Mouse (Mus musculus) gastrocnemius, postnatal 14 days (tissue): ENCODE data around the gene Zc3h4. TPM values are rescaled to one million over a fixed set of nuclear protein-coding genes. Genes with fewer than 3 reads are reported as not detected.

Experiments
- DNase-seq: peaks from one replicate; pipeline ENCODE4 v3.0.0; 2021; ENCODE audit warnings: mixed read lengths
- intact Hi-C: fragments of 180-260 bp; cut with DNase I; formaldehyde crosslinking; loops from one replicate; pipeline ENCODE4 v1.15.1; 2025; ENCODE audit warnings: low total_unique reads
- total RNA-seq, 2 experiments: library from RNA; stranded (reverse); gene quantifications; 2 replicates each; pipeline ENCODE4 v1.2.3; 2021

The Zc3h4 gene
- total RNA-seq, 2 experiments from 2014 or later = 27.9 to 28.5 TPM

DNA sequence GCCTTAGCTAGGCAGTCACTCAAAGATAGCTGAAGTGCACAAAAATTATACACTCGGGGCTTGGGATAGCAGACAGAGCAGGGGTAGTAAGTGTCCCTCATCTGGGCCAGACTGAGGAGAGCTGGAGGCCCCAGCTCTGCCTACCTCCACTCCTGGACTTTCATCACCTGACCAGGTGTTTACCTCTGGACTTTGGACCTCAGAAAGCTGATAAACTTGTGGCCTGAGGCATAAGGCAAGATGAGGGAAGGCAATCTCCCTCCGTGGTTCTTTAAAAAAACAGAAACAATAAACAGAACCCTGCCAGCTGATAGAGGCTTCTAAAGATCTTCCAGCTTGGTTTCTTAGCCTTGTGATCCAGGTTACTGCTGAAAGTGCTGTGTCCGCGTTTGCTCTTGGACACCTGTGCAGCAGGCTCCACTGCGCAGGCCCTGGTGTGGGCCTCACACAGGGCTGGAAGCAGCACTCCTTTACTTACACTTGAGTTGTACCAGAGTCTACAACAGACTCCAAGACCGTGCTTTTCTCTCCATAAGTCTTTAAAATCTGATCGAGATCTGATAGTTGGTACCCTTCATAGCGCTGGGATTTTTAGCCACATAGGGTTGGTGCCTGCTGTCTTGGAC, 19.9 kb downstream of the Zc3h4 start:
- intact Hi-C loops = no loop called here
- no peak for DNase-seq

DNA sequence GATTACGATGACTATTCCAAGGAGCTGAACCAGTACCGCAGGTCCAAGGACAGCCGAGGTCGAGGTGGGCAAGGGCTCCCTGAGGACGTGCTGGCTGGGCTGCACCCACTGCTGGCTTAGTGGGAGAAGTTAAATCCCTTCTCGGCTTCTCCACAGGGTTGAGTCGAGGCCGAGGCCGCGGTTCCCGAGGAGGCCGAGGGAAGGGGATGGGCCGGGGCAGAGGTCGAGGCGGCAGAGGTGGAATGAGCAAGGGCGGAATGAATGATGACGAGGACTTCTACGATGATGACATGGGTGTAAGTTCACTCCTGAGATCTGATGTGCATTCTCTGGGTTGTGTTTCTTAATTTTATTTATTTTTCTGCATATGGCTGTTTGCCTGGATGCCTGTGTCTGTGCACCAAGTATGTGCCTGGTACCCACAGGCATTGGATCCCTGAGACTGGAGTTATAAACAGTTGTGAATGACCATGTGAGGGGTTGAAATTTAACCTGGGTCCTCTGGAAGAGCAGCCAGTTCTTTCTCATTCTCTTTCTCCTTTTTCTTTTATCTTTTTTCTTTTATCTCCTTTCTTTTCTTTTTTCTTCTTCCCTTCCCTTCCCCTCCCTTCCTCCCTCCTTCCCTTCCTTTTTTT, 21.6 kb downstream of the Zc3h4 start:
- intact Hi-C loops = no loop called here
- DNase-seq = no peak

- DNase-seq = no peak
- intact Hi-C loops = no loop called here
Observed at GRCm38 (mm10) chr7:16423731-16424130, 23.0 kb downstream of the Zc3h4 start.

GRCm38 (mm10) chr7:16425721-16426120, 25.0 kb downstream of the Zc3h4 start:
- DNase-seq = no peak
- intact Hi-C loops = loop anchor here (5.0 kb wide), 1 partner anchor 48 kb away; no protein-coding TSS in a partner anchor

DNA sequence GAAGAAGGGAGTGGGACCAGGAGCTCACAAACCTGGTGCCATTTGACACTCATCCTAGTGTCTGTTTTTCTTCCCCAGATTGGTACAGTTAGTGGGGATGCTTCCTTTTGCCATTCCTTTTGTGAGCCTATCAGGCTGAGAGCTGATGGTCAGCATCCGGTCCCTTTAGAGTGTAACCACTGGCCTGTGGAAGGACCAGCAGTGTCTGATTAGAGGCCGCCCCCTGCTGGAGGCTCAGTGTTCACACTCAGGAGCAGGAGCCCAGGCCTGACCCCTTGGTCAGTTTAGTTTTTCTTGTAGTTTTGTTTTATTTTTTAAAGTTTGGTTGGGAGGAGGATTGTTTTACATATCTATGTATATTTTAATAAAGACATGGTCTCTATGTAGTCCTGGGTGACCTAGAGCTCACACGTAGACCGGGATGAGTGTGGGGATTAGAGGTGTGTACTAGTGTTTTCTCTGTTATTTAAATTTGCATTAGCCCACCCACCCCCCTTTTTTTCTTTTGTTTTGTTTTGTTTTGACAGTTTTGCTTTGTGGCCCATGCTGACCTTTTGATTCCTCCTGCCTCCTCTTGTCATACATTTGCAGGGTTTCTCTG, 25.5 kb downstream of the Zc3h4 start:
- intact Hi-C loops = loop anchor here (5.0 kb wide), 1 partner anchor 49 kb away; no protein-coding TSS in a partner anchor
- DNase-seq = peak; percentile 87

- DNase-seq = no peak
- intact Hi-C loops = no loop called here
Observed at GRCm38 (mm10) chr7:16433352-16433971, 32.8 kb downstream of the Zc3h4 start.

DNA sequence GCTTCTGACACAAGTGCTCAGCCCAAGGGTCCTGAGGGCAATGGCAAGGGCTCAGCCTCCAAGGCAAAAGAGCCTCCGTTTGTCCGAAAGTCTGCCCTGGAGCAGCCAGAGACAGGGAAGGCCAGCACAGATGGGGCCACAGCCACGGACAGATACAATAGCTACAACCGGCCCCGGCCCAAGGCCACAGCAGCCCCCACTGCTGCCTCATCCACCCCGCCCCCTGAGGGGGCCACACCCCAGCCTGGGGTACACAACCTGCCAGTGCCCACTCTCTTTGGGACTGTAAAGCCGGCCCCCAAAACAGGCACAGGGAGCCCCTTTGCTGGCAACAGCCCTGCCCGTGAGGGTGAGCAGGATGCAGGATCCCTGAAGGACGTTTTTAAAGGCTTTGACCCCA, 34.4 kb downstream of the Zc3h4 start:
- intact Hi-C loops = no loop called here
- no peak for DNase-seq

GRCm38 (mm10) chr7:16441241-16441640, 40.5 kb downstream of the Zc3h4 start:
- DNase-seq = no peak
- intact Hi-C loops = no loop called here

- intact Hi-C loops = no loop called here
- no peak for DNase-seq
Observed at GRCm38 (mm10) chr7:16451656-16452055, 50.9 kb downstream of the Zc3h4 start.

- intact Hi-C loops = no loop called here
Observed at GRCm38 (mm10) chr7:16452587-16453073, 51.9 kb downstream of the Zc3h4 start, which contains the start of gene Tmem160. Tmem160 (plus strand) TSS chr7:16452779.

DNA sequence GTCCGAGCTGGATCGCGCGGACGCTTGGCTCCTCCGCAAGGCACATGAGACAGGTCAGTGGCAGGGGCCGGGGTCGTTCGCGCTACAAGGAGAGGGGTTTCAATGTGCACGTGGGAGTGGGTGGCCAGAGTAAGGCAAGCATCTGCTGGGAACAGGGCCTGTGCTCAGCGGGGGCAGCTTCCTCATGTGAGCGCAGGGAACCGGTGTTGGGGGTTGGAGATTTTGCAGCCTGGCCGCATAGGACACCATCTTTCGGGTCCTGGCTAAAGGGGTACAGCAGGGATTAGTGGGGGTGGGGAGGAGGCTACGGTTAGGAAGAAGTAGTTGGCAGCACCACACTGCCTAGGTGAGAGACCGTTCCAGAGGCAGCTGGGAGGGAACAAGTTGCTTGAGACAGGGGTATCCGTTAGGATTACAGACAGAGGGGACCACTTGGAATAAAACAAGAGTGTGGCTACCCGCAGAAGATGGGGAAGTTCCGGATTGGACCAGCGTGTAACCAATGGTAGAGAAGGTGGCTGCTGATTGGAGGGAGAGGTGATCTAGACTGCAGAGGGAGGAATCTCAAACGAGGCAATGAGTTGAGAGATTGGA, 52.5 kb downstream of the Zc3h4 start:
- intact Hi-C loops = no loop called here
- no peak for DNase-seq

More at GRCm38 (mm10) chr7:16452587-16453073, 51.9 kb downstream of the Zc3h4 start, which contains the start of gene Tmem160:
- DNase-seq = peak; percentile 89

GRCm38 (mm10) chr7:16455016-16455415, 54.3 kb downstream of the Zc3h4 start:
- intact Hi-C loops = no loop called here
- no peak for DNase-seq

DNA sequence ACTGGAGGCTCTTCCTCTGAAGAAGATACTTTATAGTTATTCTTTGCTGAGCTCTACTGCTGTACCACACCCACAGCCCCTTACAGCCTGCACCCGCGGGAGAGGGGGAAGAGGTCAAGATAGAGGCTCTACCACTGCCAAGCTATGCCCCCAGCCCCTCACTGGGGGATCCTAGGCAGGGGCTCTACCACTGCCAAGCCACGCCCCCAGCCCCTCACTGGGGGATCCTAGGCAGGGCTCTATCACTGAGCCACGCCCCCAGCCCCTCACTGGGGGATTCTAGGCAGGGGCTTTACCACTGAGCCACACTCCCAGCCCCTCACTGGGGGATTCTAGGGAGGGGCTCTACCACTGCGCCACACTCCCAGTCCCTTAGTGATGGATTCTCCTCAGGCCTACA, 55.6 kb downstream of the Zc3h4 start:
- intact Hi-C loops = no loop called here
- DNase-seq = no peak

GRCm38 (mm10) chr7:16460566-16460965, 59.9 kb downstream of the Zc3h4 start:
- no peak for DNase-seq
- intact Hi-C loops = no loop called here

DNA sequence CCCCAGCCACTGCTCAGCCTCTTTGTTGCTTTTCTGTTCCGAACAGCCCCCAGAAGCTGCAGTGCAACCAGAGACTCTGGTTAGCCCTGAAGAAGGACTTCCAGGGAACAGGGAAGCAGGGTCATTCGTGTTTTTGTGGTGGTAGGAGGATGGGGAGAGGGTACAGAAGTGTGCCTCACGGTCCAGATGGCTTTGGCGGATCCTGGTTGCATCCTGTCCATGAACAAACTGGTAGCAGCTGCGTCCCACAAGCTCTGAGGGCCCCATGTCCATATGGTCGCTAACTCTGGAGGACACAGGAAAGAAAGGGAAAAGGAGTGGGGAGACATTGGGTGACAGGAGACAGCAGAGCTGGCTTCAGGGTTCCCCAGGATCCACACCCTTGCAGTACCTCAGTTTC, 60.4 kb downstream of the Zc3h4 start:
- intact Hi-C loops = no loop called here
- DNase-seq = no peak

- intact Hi-C loops = no loop called here
- no peak for DNase-seq
Observed at GRCm38 (mm10) chr7:16461705-16462104, 61.0 kb downstream of the Zc3h4 start.

DNA sequence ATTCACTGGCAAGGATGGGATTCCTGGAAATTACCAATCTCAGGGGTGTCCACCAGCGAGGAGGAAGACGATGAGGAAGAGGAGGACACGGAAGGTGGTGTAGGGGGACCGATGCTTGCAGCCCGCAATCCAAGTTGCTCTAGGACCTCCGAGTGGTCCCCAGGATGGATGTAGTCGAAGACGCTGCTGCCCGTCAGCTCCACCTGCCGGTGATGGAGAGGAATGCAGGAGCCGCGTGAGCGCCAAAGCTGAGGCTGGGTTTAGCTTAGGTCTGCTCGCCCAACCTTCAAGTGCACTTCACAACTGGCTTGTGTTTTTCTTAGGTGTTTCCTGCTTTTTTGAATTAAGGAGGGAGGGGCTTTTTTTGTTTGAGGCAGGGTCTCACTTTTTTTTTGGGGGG, 62.5 kb downstream of the Zc3h4 start:
- peak; percentile 73 for DNase-seq
- intact Hi-C loops = no loop called here

DNA sequence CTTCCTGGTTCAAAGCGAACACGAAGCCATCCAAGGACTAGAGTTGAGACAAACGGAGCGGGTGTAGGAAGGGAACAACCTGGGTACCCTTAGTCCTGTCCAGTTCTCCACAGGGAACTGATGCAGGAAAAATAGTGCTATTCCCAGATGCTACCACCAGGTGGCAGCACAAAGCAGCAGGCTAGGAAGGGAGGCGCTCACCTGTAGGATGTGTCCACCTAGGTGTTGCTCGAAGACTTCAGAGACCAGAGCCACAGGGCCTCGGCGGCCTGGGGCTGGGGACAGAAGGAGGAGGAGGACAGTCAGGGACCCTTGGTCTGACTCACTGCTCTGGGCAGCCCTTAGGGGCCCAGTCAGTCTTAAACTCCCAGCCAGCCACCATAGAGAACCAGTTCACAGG, 64.5 kb downstream of the Zc3h4 start:
- intact Hi-C loops = loop anchor here (5.0 kb wide), 1 partner anchor 88 kb away; no protein-coding TSS in a partner anchor
- peak; percentile 54 for DNase-seq

GRCm38 (mm10) chr7:16465568-16465967, 64.9 kb downstream of the Zc3h4 start:
- intact Hi-C loops = loop anchor here (5.0 kb wide), 1 partner anchor 88 kb away; no protein-coding TSS in a partner anchor
- DNase-seq = no peak

GRCm38 (mm10) chr7:16466565-16466964, 65.9 kb downstream of the Zc3h4 start:
- no peak for DNase-seq
- intact Hi-C loops = loop anchor here (5.0 kb wide), 1 partner anchor 89 kb away; no protein-coding TSS in a partner anchor
